Mouse (Mus musculus) heart, embryonic 16.5 days (tissue): ENCODE measurements around the gene Myd88. TPM values are rescaled to one million over a fixed set of nuclear protein-coding genes. Genes with fewer than 3 reads are reported as not detected.
A peak's percentile ranks its signal among the peaks of the same experiment; 100 is the strongest.

Experiments used
- ATAC-seq: fragments of 200-750 bp; cut with Nextera tagmentation; replicated peaks from 2 replicates; pipeline ENCODE4 v1.8.0; 2017; ENCODE audit warnings: moderate number of reproducible peaks; ENCODE audit not compliant: insufficient read depth, low FRiP score; ENCODE audit errors: extremely low read depth
- H3K27ac ChIP-seq: fragments of 300-500 bp; sonication (generic); 2 replicates; pipeline ENCODE4 v1.5.1; 2014; ENCODE audit warnings: mild to moderate bottlenecking, low read length, control low read depth, moderate library complexity
- H3K27me3 ChIP-seq: fragments of 300-500 bp; sonication (generic); 2 replicates; pipeline ENCODE4 v1.6.1; 2014; ENCODE audit warnings: low read length, mixed read lengths; ENCODE audit not compliant: control insufficient read depth, insufficient read depth
- H3K36me3 ChIP-seq: fragments of 300-500 bp; sonication (generic); 2 replicates; pipeline ENCODE4 v1.6.1; 2014; ENCODE audit not compliant: control insufficient read depth, insufficient read depth
- H3K4me1 ChIP-seq: fragments of 300-500 bp; sonication (generic); 2 replicates; pipeline ENCODE4 v1.6.1; 2014; ENCODE audit warnings: low read length, mixed read lengths; ENCODE audit not compliant: control insufficient read depth, insufficient read depth
- H3K4me2 ChIP-seq: fragments of 300-500 bp; sonication (generic); 2 replicates; pipeline ENCODE4 v1.6.1; 2014; ENCODE audit warnings: low read depth, mild to moderate bottlenecking, control low read depth, low read length
- H3K4me3 ChIP-seq: fragments of 300-500 bp; sonication (generic); 2 replicates; pipeline ENCODE4 v1.5.1; 2014; ENCODE audit warnings: mild to moderate bottlenecking, control low read depth, low read length
- H3K9ac ChIP-seq: fragments of 300-500 bp; sonication (generic); 2 replicates; pipeline ENCODE4 v1.6.1; 2014; ENCODE audit warnings: low read length, control low read depth
- H3K9me3 ChIP-seq: fragments of 300-500 bp; sonication (generic); replicated peaks from 2 replicates; pipeline ENCODE4 v1.6.1; 2016; ENCODE audit warnings: low read length; ENCODE audit not compliant: control insufficient read depth
- WGBS: fragments of 180-500 bp; shearing (Covaris S2); extraction: QIAGEN DNeasy Blood & Tissue Kit; methylation state at CpG from one replicate; pipeline ENCODE4 v1.1.7; 2014; 5-methylcytosine and 5-hydroxymethylcytosine counted together
- polyA plus RNA-seq: library from polyadenylated mRNA; unstranded; fragments of >200 nt; fragmentation: Nextera tagmentation; extraction: Ambion mirVana; gene quantifications from 2 replicates; pipeline ENCODE4 v1.2.1, GENCODE M21; 2015

Myd88 gene
- polyA plus RNA-seq, 1 experiment from 2014 or later = 18.1 TPM

DNA sequence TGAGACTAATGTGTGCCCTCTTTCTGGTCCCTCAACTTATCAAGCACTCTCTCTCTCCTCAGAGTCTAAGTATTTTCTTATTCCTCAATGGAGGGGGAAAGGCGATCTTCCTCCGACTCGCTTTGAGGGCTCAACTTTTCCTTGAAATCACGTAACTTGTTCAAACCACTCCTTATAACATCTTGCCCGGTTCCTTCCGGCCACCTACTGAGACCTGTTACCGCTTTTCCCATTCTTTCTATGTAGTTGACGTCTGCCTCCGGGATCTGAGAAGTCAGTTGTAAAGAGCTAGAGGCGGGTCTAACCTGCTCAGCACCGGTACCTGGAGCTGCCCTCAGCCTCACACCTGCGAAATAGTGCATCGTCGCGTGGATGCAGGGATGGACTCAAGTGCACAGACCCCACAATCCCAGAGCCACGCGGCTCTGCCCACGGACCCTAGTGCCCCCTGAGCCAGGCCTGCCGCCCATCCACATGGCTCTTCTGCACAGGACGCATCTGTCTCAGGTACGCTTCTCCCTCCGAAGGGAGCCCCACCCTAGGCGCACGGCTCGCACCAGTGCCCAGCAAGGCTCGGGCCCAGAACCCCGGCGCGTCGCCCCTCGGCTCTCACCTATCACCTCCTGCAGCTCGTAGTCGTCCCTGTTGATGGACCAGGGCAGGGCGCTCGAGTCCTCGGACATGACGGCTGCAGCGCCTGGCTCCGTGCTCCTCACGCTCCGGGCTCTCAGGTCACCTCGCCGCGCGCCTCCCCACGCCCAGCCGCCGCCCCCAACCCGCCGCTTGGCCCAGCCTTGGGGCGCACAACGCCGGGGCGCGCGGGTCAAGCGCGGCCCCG is 19.6 kb downstream of the Myd88 start:
- Histone ChIP-seq H3K36me3 (no peaks in the 10 kb centered on the region), H3K9me3 (no peaks in the 10 kb centered on the region), H3K4me1 (peaks cover 10% of the 10 kb centered on the region), H3K27ac (peak overlapping the region; percentile 96), H3K4me3 (peak overlapping the region; percentile 96), H3K4me2 (peak overlapping the region; percentile 100), H3K9ac (peak overlapping the region; percentile 95), H3K27me3 (no peaks in the 10 kb centered on the region)
- under 1% methylated on average over 58 of the region's 59 CpGs for WGBS
- ATAC-seq = peak; percentile 12; the same call in 1 of the 2 replicates

DNA sequence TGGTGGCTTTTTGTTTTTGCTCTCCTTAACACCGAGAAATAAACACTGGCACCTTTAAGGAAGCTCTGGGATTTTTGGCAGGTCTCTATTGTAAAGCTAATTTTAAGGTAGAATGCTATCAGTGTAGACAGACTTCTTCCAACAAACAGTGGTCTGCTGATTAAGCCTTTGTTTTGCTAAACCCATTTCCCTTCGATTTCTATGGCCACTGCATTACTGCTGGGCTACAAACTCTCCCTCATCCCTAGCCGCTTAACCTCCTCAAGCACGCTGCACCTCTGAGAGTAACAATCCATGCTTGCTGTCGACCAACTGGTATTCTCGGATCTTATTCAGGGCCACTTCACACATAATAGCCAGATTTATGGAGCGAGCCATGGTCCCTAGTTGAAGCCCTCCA is 20.3 kb downstream of the Myd88 start:
- no peak for ATAC-seq
- peak overlapping the region; percentile 96 for H3K4me3 ChIP-seq
- no peak overlapping the region for H3K27ac ChIP-seq
- H3K4me1 ChIP-seq = peaks cover 10% of the 10 kb centered on the region
- H3K9me3 ChIP-seq = no peaks in the 10 kb centered on the region
- H3K9ac ChIP-seq = peak overlapping the region; percentile 95
- no peaks in the 10 kb centered on the region for H3K27me3 ChIP-seq
- H3K4me2 ChIP-seq = peak overlapping the region; percentile 100
- H3K36me3 ChIP-seq = no peaks in the 10 kb centered on the region
- 10% methylated on average over 7 of the region's 7 CpGs for WGBS

GRCm38 (mm10) chr9:119320446-119320845 is 20.8 kb downstream of the Myd88 start:
- no peak overlapping the region for H3K9ac ChIP-seq
- ATAC-seq = no peak
- peaks cover 10% of the 10 kb centered on the region for H3K4me1 ChIP-seq
- WGBS = 88% methylated on average over 7 of the region's 7 CpGs
- H3K27ac ChIP-seq = no peak overlapping the region
- H3K9me3 ChIP-seq = no peaks in the 10 kb centered on the region
- H3K27me3 ChIP-seq = no peaks in the 10 kb centered on the region
- no peak overlapping the region; the same call in 1 of the 2 replicates for H3K4me3 ChIP-seq
- H3K4me2 ChIP-seq = peak overlapping the region; percentile 100; the same call in 1 of the 2 replicates
- no peaks in the 10 kb centered on the region for H3K36me3 ChIP-seq

DNA sequence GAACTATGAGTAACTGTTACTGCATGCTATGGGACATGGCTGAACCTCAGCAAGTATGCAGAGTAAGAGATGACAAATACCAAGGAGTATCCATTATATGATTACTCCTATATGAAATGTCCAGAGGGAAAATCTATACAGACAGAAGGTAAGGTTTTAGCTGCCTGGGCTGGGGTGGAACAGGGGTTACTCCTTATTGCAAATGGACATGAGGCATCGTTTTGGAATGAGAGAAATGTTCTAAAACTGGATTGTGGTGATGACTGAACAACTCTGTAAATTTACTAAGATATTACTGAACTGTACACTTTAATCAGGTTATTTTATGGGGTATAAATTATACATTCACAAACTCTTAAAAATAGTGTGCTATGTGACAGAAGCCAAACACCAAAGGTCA is 22.3 kb downstream of the Myd88 start:
- Histone ChIP-seq H3K36me3 (no peaks in the 10 kb centered on the region), H3K4me1 (peaks cover 10% of the 10 kb centered on the region), H3K4me3 (no peak overlapping the region), H3K27ac (no peak overlapping the region), H3K9me3 (no peaks in the 10 kb centered on the region), H3K9ac (no peak overlapping the region), H3K4me2 (no peak overlapping the region), H3K27me3 (no peaks in the 10 kb centered on the region)
- 87% methylated on average over 1 of the region's 1 CpGs for WGBS
- ATAC-seq = no peak

GRCm38 (mm10) chr9:119313096-119313495 is 28.1 kb downstream of the Myd88 start:
- 82% methylated on average over 10 of the region's 10 CpGs for WGBS
- H3K9me3 ChIP-seq = no peaks in the 10 kb centered on the region
- peaks cover 9% of the 10 kb centered on the region for H3K4me1 ChIP-seq
- H3K27ac ChIP-seq = no peak overlapping the region
- H3K9ac ChIP-seq = no peak overlapping the region
- H3K4me3 ChIP-seq = no peak overlapping the region
- no peaks in the 10 kb centered on the region for H3K36me3 ChIP-seq
- ATAC-seq = no peak
- no peak overlapping the region for H3K4me2 ChIP-seq
- H3K27me3 ChIP-seq = no peaks in the 10 kb centered on the region

- 89% methylated on average over 1 of the region's 1 CpGs for WGBS
- Histone ChIP-seq H3K4me2 (no peak overlapping the region), H3K4me3 (no peak overlapping the region), H3K9ac (no peak overlapping the region), H3K4me1 (peaks cover 12% of the 10 kb centered on the region), H3K27me3 (no peaks in the 10 kb centered on the region), H3K9me3 (no peaks in the 10 kb centered on the region), H3K27ac (no peak overlapping the region), H3K36me3 (no peaks in the 10 kb centered on the region)
- ATAC-seq = no peak
These were observed 32.1 kb downstream of the Myd88 start for GRCm38 (mm10) chr9:119309067-119309466.

DNA sequence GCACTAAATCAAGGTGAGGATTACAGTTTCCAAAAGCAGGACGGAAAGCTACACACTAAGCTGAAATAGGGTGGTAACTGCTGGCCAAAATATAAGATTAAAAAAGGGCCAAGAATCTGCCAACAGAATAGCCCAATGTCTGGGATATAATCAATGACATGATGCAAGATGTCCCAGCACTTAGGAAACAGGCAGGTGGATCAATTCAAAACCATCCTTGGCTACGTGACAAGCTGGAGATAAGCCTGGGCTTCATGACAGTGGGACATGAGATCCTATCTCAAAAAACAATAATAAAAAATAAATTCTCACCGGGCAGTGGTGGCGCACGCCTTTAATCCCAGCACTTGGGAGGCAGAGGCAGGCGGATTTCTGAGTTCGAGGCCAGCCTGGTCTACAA is 35.3 kb downstream of the Myd88 start:
- Histone ChIP-seq H3K36me3 (peaks cover 14% of the 10 kb centered on the region), H3K4me1 (peaks cover 12% of the 10 kb centered on the region), H3K9me3 (no peaks in the 10 kb centered on the region; the same call in 1 of the 2 replicates), H3K4me2 (no peak overlapping the region), H3K27me3 (no peaks in the 10 kb centered on the region), H3K9ac (no peak overlapping the region), H3K4me3 (no peak overlapping the region), H3K27ac (no peak overlapping the region)
- WGBS = 89% methylated on average over 7 of the region's 7 CpGs
- ATAC-seq = no peak

- WGBS = 90% methylated on average over 3 of the region's 3 CpGs
- peaks cover 14% of the 10 kb centered on the region for H3K36me3 ChIP-seq
- no peak overlapping the region for H3K4me3 ChIP-seq
- no peaks in the 10 kb centered on the region for H3K4me1 ChIP-seq
- no peak overlapping the region for H3K27ac ChIP-seq
- H3K9ac ChIP-seq = no peak overlapping the region
- no peaks in the 10 kb centered on the region for H3K27me3 ChIP-seq
- no peaks in the 10 kb centered on the region; the same call in 1 of the 2 replicates for H3K9me3 ChIP-seq
- H3K4me2 ChIP-seq = no peak overlapping the region
- ATAC-seq = no peak
These were observed 42.6 kb downstream of the Myd88 start for GRCm38 (mm10) chr9:119298563-119298962.

GRCm38 (mm10) chr9:119297696-119298095 is 43.5 kb downstream of the Myd88 start:
- no peaks in the 10 kb centered on the region for H3K27me3 ChIP-seq
- H3K9me3 ChIP-seq = no peaks in the 10 kb centered on the region; the same call in 1 of the 2 replicates
- H3K4me1 ChIP-seq = no peaks in the 10 kb centered on the region
- ATAC-seq = no peak
- H3K4me3 ChIP-seq = no peak overlapping the region
- H3K27ac ChIP-seq = no peak overlapping the region
- WGBS = 81% methylated on average over 6 of the region's 6 CpGs
- H3K36me3 ChIP-seq = peaks cover 14% of the 10 kb centered on the region
- no peak overlapping the region for H3K4me2 ChIP-seq
- no peak overlapping the region for H3K9ac ChIP-seq
